In genomic region chr6:111738983-111739382, GRCm38 (mm10) we compare ENCODE assay signal across 12 mouse cellular contexts.
A peak's percentile ranks its signal among the peaks of the same experiment; 100 is the strongest.
DNase-seq lines count a peak whose midpoint lies in the region; ATAC-seq and TF ChIP-seq lines count a peak whose summit lies in the region.
"Had no signal": no experiment of that assay in that cellular context is flagged by ENCODE, and none has a peak within 500 bp of the region (broad histone marks: within the 10 kb centered on the region; RNA-seq: fewer than 3 reads in every experiment).

No protein-coding gene starts in this region.

- H3K9me3 ChIP-seq in hindbrain, embryonic 16.5 days (ENCODE audit: control insufficient read depth, low read length) = 0 out of 2 replicates have a peak, but pooled peaks cover 2% of the 10 kb centered on the region
- H3K9me3 ChIP-seq in hindbrain, embryonic 13.5 days = no peaks in the 10 kb centered on the region

- no peak for TF ChIP-seq CTCF in gastrocnemius, adult 2 months (IDR thresholded peaks at IDR 0.05)

- ATAC-seq in hindbrain, embryonic 16.5 days = peak; percentile 87
- ATAC-seq in hindbrain, embryonic 13.5 days (ENCODE audit: low FRiP score) = no peak

- H3K36me3 ChIP-seq in hindbrain, embryonic 16.5 days (ENCODE audit: control insufficient read depth, insufficient read depth, low read length) = no peaks in the 10 kb centered on the region
- no peaks in the 10 kb centered on the region for H3K36me3 ChIP-seq in hindbrain, embryonic 13.5 days

- no peaks in the 10 kb centered on the region for H3K27me3 ChIP-seq in hindbrain, embryonic 16.5 days (replicated peaks; ENCODE audit: control insufficient read depth, insufficient read depth, low read length)
- H3K27me3 ChIP-seq in hindbrain, embryonic 13.5 days = no peaks in the 10 kb centered on the region

- no peak overlapping the region for H3K27ac ChIP-seq in hindbrain, embryonic 16.5 days (ENCODE audit: low read depth, low read length)
- H3K27ac ChIP-seq in hindbrain, embryonic 13.5 days = no peak overlapping the region
- no peak overlapping the region for H3K27ac ChIP-seq in gastrocnemius, adult 2 months

- H3K9ac ChIP-seq in hindbrain, embryonic 16.5 days (ENCODE audit: low read depth, low read length) = no peak overlapping the region
- no peak overlapping the region for H3K9ac ChIP-seq in hindbrain, embryonic 13.5 days

- 68% methylated on average over 1 of the region's 1 CpGs for WGBS in hindbrain, embryonic 16.5 days
- 88% methylated on average over 1 of the region's 1 CpGs for WGBS in hindbrain, embryonic 13.5 days

- no peak overlapping the region for H3K4me2 ChIP-seq in hindbrain, embryonic 16.5 days (ENCODE audit: low read length)
- H3K4me2 ChIP-seq in hindbrain, embryonic 13.5 days = no peak overlapping the region

- no peaks in the 10 kb centered on the region for H3K4me1 ChIP-seq in hindbrain, embryonic 16.5 days (ENCODE audit: control insufficient read depth, insufficient read depth, low read depth, low read length)
- H3K4me1 ChIP-seq in hindbrain, embryonic 13.5 days (replicated peaks) = no peaks in the 10 kb centered on the region

- H3K4me3 ChIP-seq in hindbrain, embryonic 16.5 days (ENCODE audit: low read length) = no peak overlapping the region
- H3K4me3 ChIP-seq in hindbrain, embryonic 13.5 days = no peak overlapping the region
- H3K4me3 ChIP-seq in gastrocnemius, adult 2 months = no peak overlapping the region

- intact Hi-C loops in gastrocnemius, adult 2 months (cut with DNase I) = no loop called here

- DNase-seq in cerebellum, postnatal 25 days = peak; percentile 90 to 91
- DNase-seq in layer of hippocampus, postnatal 14 days (ENCODE audit: low spot score in 2 of 2) = peak; percentile 42 to 88
- peak; percentile 23 for DNase-seq in right cerebral cortex, postnatal 4 days
- no peak for DNase-seq in testis, postnatal 14 days (ENCODE audit: low spot score)
- DNase-seq in gastrocnemius, adult 2 months = no peak
- no peak for DNase-seq in adrenal gland, adult 18-20 months (ENCODE audit: low spot score in 2 of 2)
- DNase-seq: adrenal gland, adult 8-10 months; heart, adult 18-20 months; kidney, adult 8-10 months; lung, adult 2 months had no signal

Comparison
In these comparisons a context has a peak if more than half of its experiments do, and no peak if none do; other contexts are left out.
1. DNase-seq: peak in cerebellum, postnatal 25 days (2 of 2), layer of hippocampus, postnatal 14 days (2 of 2) and right cerebral cortex, postnatal 4 days (single experiment); none in testis, postnatal 14 days (single experiment), gastrocnemius, adult 2 months (single experiment) and adrenal gland, adult 18-20 months (0 of 2).